Mouse (Mus musculus): ENCODE measurements around the gene March9. TPM values are rescaled to one million over a fixed set of nuclear protein-coding genes. Genes with fewer than 3 reads are reported as not detected.
A peak's percentile ranks its signal among the peaks of the same experiment; 100 is the strongest.

The March9 gene
- total and polyA plus RNA-seq, 3 experiments: 2.1 to 5.2 TPM; not detected in 1

DNA sequence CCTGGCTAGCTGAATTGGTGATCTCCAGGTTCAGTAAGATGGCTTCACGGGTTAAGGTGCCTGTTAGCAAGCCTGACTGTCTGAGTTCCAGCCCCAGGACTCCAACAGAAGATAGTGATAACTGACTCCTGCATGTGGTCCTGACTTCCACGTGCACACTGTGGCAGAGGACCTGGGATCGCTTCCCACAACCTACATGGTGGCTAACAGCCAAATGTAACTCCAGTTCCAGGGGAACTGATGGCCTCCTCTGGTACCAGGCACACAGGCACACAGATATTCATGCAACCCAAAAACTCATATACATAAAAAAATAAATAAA, 48.2 kb upstream of the March9 start:
- no peak overlapping the region for H3K9ac ChIP-seq (ENCODE audit: control insufficient read depth, low read depth, low read length, poor library complexity, severe bottlenecking)
- no peaks in the 10 kb centered on the region for H3K27me3 ChIP-seq (ENCODE audit: control insufficient read depth in 1 of 2, insufficient read depth in 2 of 2, low read length in 2 of 2)
- no peaks in the 10 kb centered on the region for H3K9me3 ChIP-seq (replicated peaks; ENCODE audit: insufficient read depth, low read length)
- H3K79me2 ChIP-seq (ENCODE audit: control insufficient read depth, insufficient read depth, low read length, poor library complexity): no peaks in the 10 kb centered on the region
- no peak overlapping the region for H3K4me3 ChIP-seq (ENCODE audit: control insufficient read depth in 1 of 2, insufficient read depth in 1 of 2, low read depth in 2 of 2, low read length in 2 of 2)
- H3K36me3 ChIP-seq (ENCODE audit: control insufficient read depth in 1 of 2, insufficient read depth in 2 of 2, low read length in 2 of 2): peaks cover 0 to 16% of the 10 kb centered on the region in 2 experiments; a peak in 3 of 4 replicates
- no peak overlapping the region; the same call in 1 of the 2 replicates for H3K27ac ChIP-seq (ENCODE audit: control insufficient read depth, low read depth, low read length)
- no peak for TF ChIP-seq MAFK (IDR thresholded peaks at IDR 0.05; ENCODE audit: borderline replicate concordance, low read depth, low read length)
- no peak for TF ChIP-seq TCF12 (IDR thresholded peaks at IDR 0.05; ENCODE audit: low read depth, low read length)
- TF ChIP-seq MXI1 (IDR thresholded peaks at IDR 0.05; ENCODE audit: low read depth, low read length): peak; percentile 61; the same call in 1 of the 2 replicates
- H3K4me1 ChIP-seq (ENCODE audit: control insufficient read depth in 1 of 2, insufficient read depth in 2 of 2, low read length in 2 of 2): peaks cover 6 to 20% of the 10 kb centered on the region in 2 experiments
- DNase-seq (ENCODE audit: low read depth, low spot score): peak; percentile 25

- TF ChIP-seq USF1 (IDR thresholded peaks at IDR 0.05; ENCODE audit: low read depth, low read length): peak; percentile 26; the same call in 1 of the 2 replicates
- TF ChIP-seq HCFC1 (IDR thresholded peaks at IDR 0.05; ENCODE audit: low read depth, low read length): no peak
- H3K79me2 ChIP-seq (ENCODE audit: control insufficient read depth, insufficient read depth, low read length, poor library complexity): no peaks in the 10 kb centered on the region
- H3K27me3 ChIP-seq (ENCODE audit: control insufficient read depth in 1 of 2, insufficient read depth in 2 of 2, low read length in 2 of 2): no peaks in the 10 kb centered on the region
- peaks cover 6 to 20% of the 10 kb centered on the region in 2 experiments for H3K4me1 ChIP-seq (ENCODE audit: control insufficient read depth in 1 of 2, insufficient read depth in 2 of 2, low read length in 2 of 2)
- DNase-seq (ENCODE audit: low read depth, low spot score): no peak
- H3K9me3 ChIP-seq (replicated peaks; ENCODE audit: insufficient read depth, low read length): no peaks in the 10 kb centered on the region
- H3K27ac ChIP-seq (ENCODE audit: control insufficient read depth, low read depth, low read length): peak overlapping the region; percentile 24; the same call in 1 of the 2 replicates
- no peak overlapping the region for H3K9ac ChIP-seq (ENCODE audit: control insufficient read depth, low read depth, low read length, poor library complexity, severe bottlenecking)
- H3K4me3 ChIP-seq (ENCODE audit: control insufficient read depth in 1 of 2, insufficient read depth in 1 of 2, low read depth in 2 of 2, low read length in 2 of 2): no peak overlapping the region
- H3K36me3 ChIP-seq (ENCODE audit: control insufficient read depth in 1 of 2, insufficient read depth in 2 of 2, low read length in 2 of 2): peaks cover 0 to 16% of the 10 kb centered on the region in 2 experiments; a peak in 3 of 4 replicates
Observed at GRCm38 (mm10) chr10:127107563-127108261, 47.7 kb upstream of the March9 start.

GRCm38 (mm10) chr10:127103631-127104030, 43.6 kb upstream of the March9 start:
- no peaks in the 10 kb centered on the region for H3K27me3 ChIP-seq (ENCODE audit: control insufficient read depth in 1 of 2, insufficient read depth in 2 of 2, low read length in 2 of 2)
- H3K4me1 ChIP-seq (ENCODE audit: control insufficient read depth in 1 of 2, insufficient read depth in 2 of 2, low read length in 2 of 2): peaks cover 6 to 30% of the 10 kb centered on the region in 2 experiments
- no peak for TF ChIP-seq CHD1 (IDR thresholded peaks at IDR 0.05; ENCODE audit: low read depth, low read length)
- no peak for TF ChIP-seq NRF1 (IDR thresholded peaks at IDR 0.05; ENCODE audit: insufficient read depth, low read depth, low read length, poor library complexity, severe bottlenecking)
- no peak for TF ChIP-seq ZKSCAN1 (IDR thresholded peaks at IDR 0.05; ENCODE audit: low read depth, low read length)
- TF ChIP-seq RAD21 (IDR thresholded peaks at IDR 0.05; ENCODE audit: low read depth, low read length): no peak
- no peak for TF ChIP-seq ZNF384 (IDR thresholded peaks at IDR 0.05; ENCODE audit: low read depth, low read length)
- no peak for TF ChIP-seq KAT2A (conservative IDR thresholded peaks at IDR 0.05; ENCODE audit: low read depth, low read length)
- no peak for TF ChIP-seq MAZ (IDR thresholded peaks at IDR 0.05; ENCODE audit: low read depth, low read length)
- TF ChIP-seq JUND (IDR thresholded peaks at IDR 0.05; ENCODE audit: low read depth, low read length): no peak
- no peak for TF ChIP-seq UBTF (IDR thresholded peaks at IDR 0.05; ENCODE audit: borderline replicate concordance, insufficient read depth, low read depth, low read length)
- no peak for TF ChIP-seq POLR2AphosphoS2 (IDR thresholded peaks at IDR 0.05; ENCODE audit: low read length)
- TF ChIP-seq POLR2A (IDR thresholded peaks at IDR 0.05; ENCODE audit: control insufficient read depth in 1 of 2, insufficient read depth in 1 of 2, low read depth in 1 of 2, low read length in 2 of 2, poor library complexity in 1 of 2): no peak
- no peak for TF ChIP-seq ELF1 (IDR thresholded peaks at IDR 0.05; ENCODE audit: low read depth, low read length)
- no peak for TF ChIP-seq USF1 (IDR thresholded peaks at IDR 0.05; ENCODE audit: low read depth, low read length)
- no peak for TF ChIP-seq MYC (IDR thresholded peaks at IDR 0.05; ENCODE audit: low read depth, low read length)
- DNase-seq (ENCODE audit: low read depth, low spot score): peak; percentile 32
- H3K36me3 ChIP-seq (ENCODE audit: control insufficient read depth in 1 of 2, insufficient read depth in 2 of 2, low read length in 2 of 2): peaks cover 2 to 18% of the 10 kb centered on the region in 2 experiments
- no peak overlapping the region for H3K27ac ChIP-seq (ENCODE audit: control insufficient read depth, low read depth, low read length)
- H3K79me2 ChIP-seq (ENCODE audit: control insufficient read depth, insufficient read depth, low read length, poor library complexity): no peaks in the 10 kb centered on the region
- H3K9ac ChIP-seq (ENCODE audit: control insufficient read depth, low read depth, low read length, poor library complexity, severe bottlenecking): no peak overlapping the region
- no peak overlapping the region for H3K4me3 ChIP-seq (ENCODE audit: control insufficient read depth in 1 of 2, insufficient read depth in 1 of 2, low read depth in 2 of 2, low read length in 2 of 2)
- no peaks in the 10 kb centered on the region for H3K9me3 ChIP-seq (replicated peaks; ENCODE audit: insufficient read depth, low read length)
